ENCODE assay signal across 12 mouse cellular contexts in genomic region chrX:36161567-36161966, GRCm38 (mm10). TPM values are rescaled to one million over a fixed set of nuclear protein-coding genes. Genes with fewer than 3 reads are reported as not detected.
DNase-seq lines count a peak whose midpoint lies in the region; ATAC-seq and TF ChIP-seq lines count a peak whose summit lies in the region.
"Had no signal": no experiment of that assay in that cellular context is flagged by ENCODE, and none has a peak within 500 bp of the region (broad histone marks: within the 10 kb centered on the region; RNA-seq: fewer than 3 reads in every experiment).

No protein-coding gene starts in this region.

- no peak overlapping the region for H3K9ac ChIP-seq in heart, adult 2 months (ENCODE audit: low read depth, low read length)
- H3K9ac ChIP-seq in heart, embryonic 12.5 days = no peak overlapping the region
- no peak overlapping the region for H3K9ac ChIP-seq in limb, embryonic 11.5 days (ENCODE audit: low read length)
- H3K9ac ChIP-seq: hindbrain, embryonic 12.5 days; stomach, embryonic 15.5 days had no signal

- TF ChIP-seq POLR2A in heart, adult 2 months (IDR thresholded peaks at IDR 0.05; ENCODE audit: insufficient read depth, low read depth, low read length) = no peak
- no peak for TF ChIP-seq POLR2A in thymus, adult 2 months (IDR thresholded peaks at IDR 0.05; ENCODE audit: control insufficient read depth, extremely low read depth, insufficient read depth, low read length, poor library complexity)

- H3K4me2 ChIP-seq in heart, embryonic 12.5 days = no peak overlapping the region
- no peak overlapping the region for H3K4me2 ChIP-seq in limb, embryonic 11.5 days (ENCODE audit: low read depth, severe bottlenecking)
- H3K4me2 ChIP-seq: hindbrain, embryonic 12.5 days; stomach, embryonic 15.5 days had no signal

- H3K4me1 ChIP-seq in heart, adult 2 months (ENCODE audit: control insufficient read depth, insufficient read depth, low read length) = no peaks in the 10 kb centered on the region
- no peaks in the 10 kb centered on the region for H3K4me1 ChIP-seq in heart, embryonic 12.5 days (replicated peaks)
- H3K4me1 ChIP-seq in limb, embryonic 11.5 days (ENCODE audit: control insufficient read depth, insufficient read depth, low read length) = no peaks in the 10 kb centered on the region
- H3K4me1 ChIP-seq in limb, embryonic 10.5 days = no peaks in the 10 kb centered on the region
- no peaks in the 10 kb centered on the region for H3K4me1 ChIP-seq in embryonic facial prominence, embryonic 10.5 days
- H3K4me1 ChIP-seq in thymus, adult 2 months (replicated peaks; ENCODE audit: control insufficient read depth, insufficient read depth, low read length) = no peaks in the 10 kb centered on the region
- H3K4me1 ChIP-seq: hindbrain, embryonic 12.5 days; stomach, embryonic 15.5 days had no signal

- peaks cover 2% of the 10 kb centered on the region; the same call in 1 of the 2 replicates for H3K36me3 ChIP-seq in heart, adult 2 months (ENCODE audit: control insufficient read depth, insufficient read depth, low read length)
- no peaks in the 10 kb centered on the region for H3K36me3 ChIP-seq in heart, embryonic 12.5 days
- no peaks in the 10 kb centered on the region for H3K36me3 ChIP-seq in limb, embryonic 11.5 days (ENCODE audit: control insufficient read depth, insufficient read depth, low read length)
- no peaks in the 10 kb centered on the region for H3K36me3 ChIP-seq in limb, embryonic 10.5 days
- no peaks in the 10 kb centered on the region for H3K36me3 ChIP-seq in embryonic facial prominence, embryonic 10.5 days (replicated peaks)
- no peaks in the 10 kb centered on the region for H3K36me3 ChIP-seq in thymus, adult 2 months (ENCODE audit: control insufficient read depth, insufficient read depth, low read length)
- H3K36me3 ChIP-seq: hindbrain, embryonic 12.5 days; stomach, embryonic 15.5 days had no signal

- H3K9me3 ChIP-seq in heart, embryonic 12.5 days (replicated peaks) = no peaks in the 10 kb centered on the region
- no peaks in the 10 kb centered on the region for H3K9me3 ChIP-seq in limb, embryonic 11.5 days (ENCODE audit: control insufficient read depth, low read length)
- no peaks in the 10 kb centered on the region for H3K9me3 ChIP-seq in limb, embryonic 10.5 days (replicated peaks)
- H3K9me3 ChIP-seq in embryonic facial prominence, embryonic 10.5 days = no peaks in the 10 kb centered on the region
- H3K9me3 ChIP-seq: hindbrain, embryonic 12.5 days; stomach, embryonic 15.5 days had no signal

- WGBS in heart, adult 2 months = 38% methylated on average over 4 of the region's 4 CpGs
- WGBS in heart, embryonic 12.5 days = 37% methylated on average over 4 of the region's 4 CpGs
- WGBS in limb, embryonic 11.5 days = 21% methylated on average over 4 of the region's 4 CpGs
- WGBS in limb, embryonic 10.5 days = 22% methylated on average over 4 of the region's 4 CpGs
- 29% methylated on average over 4 of the region's 4 CpGs for WGBS in embryonic facial prominence, embryonic 10.5 days
- WGBS in thymus, adult 2 months = 73% methylated on average over 4 of the region's 4 CpGs

- no peak for TF ChIP-seq CTCF in heart, adult 2 months (IDR thresholded peaks at IDR 0.05)
- TF ChIP-seq CTCF in thymus, adult 2 months (IDR thresholded peaks at IDR 0.05; ENCODE audit: borderline replicate concordance, control insufficient read depth, extremely low read depth, insufficient read depth, low read length, poor library complexity) = no peak

- peak overlapping the region; percentile 36; the same call in 1 of the 2 replicates for H3K27ac ChIP-seq in heart, adult 2 months
- no peak overlapping the region for H3K27ac ChIP-seq in heart, embryonic 12.5 days (ENCODE audit: poor library complexity, severe bottlenecking)
- no peak overlapping the region for H3K27ac ChIP-seq in limb, embryonic 11.5 days (replicated peaks; ENCODE audit: low read depth, low read length)
- H3K27ac ChIP-seq in limb, embryonic 10.5 days = no peak overlapping the region
- no peak overlapping the region for H3K27ac ChIP-seq in embryonic facial prominence, embryonic 10.5 days (replicated peaks)
- H3K27ac ChIP-seq in thymus, adult 2 months (ENCODE audit: control insufficient read depth, insufficient read depth, low read length) = no peak overlapping the region
- H3K27ac ChIP-seq: hindbrain, embryonic 12.5 days; stomach, embryonic 15.5 days had no signal

- no peaks in the 10 kb centered on the region for H3K27me3 ChIP-seq in heart, adult 2 months (ENCODE audit: control insufficient read depth, insufficient read depth, low read length)
- H3K27me3 ChIP-seq in heart, embryonic 12.5 days (replicated peaks) = no peaks in the 10 kb centered on the region
- no peaks in the 10 kb centered on the region for H3K27me3 ChIP-seq in limb, embryonic 11.5 days (ENCODE audit: control insufficient read depth, insufficient read depth, low read length)
- H3K27me3 ChIP-seq in limb, embryonic 10.5 days (ENCODE audit: low read depth, poor library complexity, severe bottlenecking) = no peaks in the 10 kb centered on the region
- H3K27me3 ChIP-seq in embryonic facial prominence, embryonic 10.5 days (replicated peaks; ENCODE audit: low read depth, poor library complexity, severe bottlenecking) = no peaks in the 10 kb centered on the region
- H3K27me3 ChIP-seq in thymus, adult 2 months (ENCODE audit: control insufficient read depth, insufficient read depth, low read length) = no peaks in the 10 kb centered on the region
- H3K27me3 ChIP-seq: hindbrain, embryonic 12.5 days; stomach, embryonic 15.5 days had no signal

- ATAC-seq in heart, embryonic 12.5 days (ENCODE audit: insufficient number of reproducible peaks, low FRiP score) = no peak
- no peak for ATAC-seq in limb, embryonic 11.5 days (ENCODE audit: insufficient number of reproducible peaks, low FRiP score, low TSS enrichment, low read depth)

- H3K4me3 ChIP-seq in heart, adult 2 months = no peak overlapping the region
- H3K4me3 ChIP-seq in heart, embryonic 12.5 days = no peak overlapping the region
- H3K4me3 ChIP-seq in limb, embryonic 11.5 days (ENCODE audit: low read depth, low read length) = no peak overlapping the region
- no peak overlapping the region for H3K4me3 ChIP-seq in limb, embryonic 10.5 days
- no peak overlapping the region for H3K4me3 ChIP-seq in embryonic facial prominence, embryonic 10.5 days
- no peak overlapping the region for H3K4me3 ChIP-seq in thymus, adult 2 months (ENCODE audit: control insufficient read depth, insufficient read depth, low read length)
- H3K4me3 ChIP-seq: hindbrain, embryonic 12.5 days; stomach, embryonic 15.5 days had no signal

- peak; percentile 16 to 27 for DNase-seq in heart, adult 2 months
- DNase-seq in limb, embryonic 11.5 days (ENCODE audit: low spot score) = peak; percentile 21
- no peak for DNase-seq in limb, embryonic 10.5 days (ENCODE audit: low spot score)
- DNase-seq in embryo, embryonic 10.5 days (ENCODE audit: low spot score) = peak; percentile 29
- peak; percentile 14 for DNase-seq in embryonic facial prominence, embryonic 10.5 days (ENCODE audit: low spot score)
- DNase-seq in thymus, adult 2 months = no peak
- DNase-seq: cerebellum, adult 9-10 months had no signal

- no peak for TF ChIP-seq EP300 in heart, adult 2 months (IDR thresholded peaks at IDR 0.05; ENCODE audit: insufficient read depth, low read depth, low read length)

- no peaks in the 10 kb centered on the region for H3K79me2 ChIP-seq in heart, adult 2 months (replicated peaks; ENCODE audit: control insufficient read depth, insufficient read depth, low read length)

- intact Hi-C loops in heart, adult 2 months (cut with DNase I) = no loop called here

RNA-seq across cellular contexts. Expression of gene Zcchc12, which starts 34.1 kb away (rescaled TPM):
- total RNA-seq in heart, adult 2 months (2021) = under 1 TPM in 1 of 2 experiments, not detected in 1; 0.13 TPM
- polyA plus RNA-seq in heart, adult 2 months (2012; rRNA removed) = 0.15 and 0.16 TPM in 2 replicates
- polyA plus RNA-seq in heart, embryonic 12.5 days (2016; fragmentation: Nextera tagmentation; extraction: Ambion mirVana) = 7.3 and 7.9 TPM in 2 replicates
- 7.8 and 8.8 TPM in 2 replicates for polyA plus RNA-seq in limb, embryonic 11.5 days (2014; fragmentation: Nextera tagmentation; extraction: Ambion mirVana)
- polyA plus RNA-seq in limb, embryonic 10.5 days (2016; fragmentation: Nextera tagmentation; extraction: Ambion mirVana) = 4.4 and 6.0 TPM in 2 replicates
- polyA plus RNA-seq in embryonic facial prominence, embryonic 10.5 days (2016; fragmentation: Nextera tagmentation; extraction: Ambion mirVana) = 5.0 and 8.0 TPM in 2 replicates
- 3.0 and 3.7 TPM in 2 replicates for polyA plus RNA-seq in thymus, adult 2 months (2012; rRNA removed)
- total RNA-seq: gastrocnemius, adult 8-10 months; liver, adult 2 months had no signal
- polyA plus RNA-seq: liver, adult 2 months had no signal

RNA-seq across cellular contexts. Expression of gene Il13ra1, which starts 49.7 kb away (rescaled TPM):
- 10 to 100 TPM; 25.2 to 30.9 TPM for total RNA-seq in heart, adult 2 months (2021)
- 10.6 and 18.2 TPM in 2 replicates for polyA plus RNA-seq in heart, adult 2 months (2012; rRNA removed)
- polyA plus RNA-seq in heart, embryonic 12.5 days (2016; fragmentation: Nextera tagmentation; extraction: Ambion mirVana) = 23.9 and 24.2 TPM in 2 replicates
- polyA plus RNA-seq in limb, embryonic 11.5 days (2014; fragmentation: Nextera tagmentation; extraction: Ambion mirVana) = 4.0 and 4.3 TPM in 2 replicates
- 1.9 and 3.2 TPM in 2 replicates for polyA plus RNA-seq in limb, embryonic 10.5 days (2016; fragmentation: Nextera tagmentation; extraction: Ambion mirVana)
- 3.8 and 5.0 TPM in 2 replicates for polyA plus RNA-seq in embryonic facial prominence, embryonic 10.5 days (2016; fragmentation: Nextera tagmentation; extraction: Ambion mirVana)
- 2.9 and 3.6 TPM in 2 replicates for polyA plus RNA-seq in thymus, adult 2 months (2012; rRNA removed)

Comparison
In these comparisons a context has a peak if more than half of its experiments do, and no peak if none do; other contexts are left out.
1. DNase-seq: peak in heart, adult 2 months (2 of 2), limb, embryonic 11.5 days (single experiment), embryo, embryonic 10.5 days (single experiment) and embryonic facial prominence, embryonic 10.5 days (single experiment); none in limb, embryonic 10.5 days (single experiment) and thymus, adult 2 months (single experiment).